Mouse (Mus musculus) adrenal gland, adult (tissue): ENCODE measurements around the gene Cnn3.

Source experiments
- DNase-seq, 2 experiments: peaks; one replicate each; pipeline ENCODE4 v3.0.0; 2022 to 2023; ENCODE audit warnings: low spot score in 1 of 2; ENCODE audit not compliant: inconsistent age in 2 of 2

Gene Cnn3

DNA sequence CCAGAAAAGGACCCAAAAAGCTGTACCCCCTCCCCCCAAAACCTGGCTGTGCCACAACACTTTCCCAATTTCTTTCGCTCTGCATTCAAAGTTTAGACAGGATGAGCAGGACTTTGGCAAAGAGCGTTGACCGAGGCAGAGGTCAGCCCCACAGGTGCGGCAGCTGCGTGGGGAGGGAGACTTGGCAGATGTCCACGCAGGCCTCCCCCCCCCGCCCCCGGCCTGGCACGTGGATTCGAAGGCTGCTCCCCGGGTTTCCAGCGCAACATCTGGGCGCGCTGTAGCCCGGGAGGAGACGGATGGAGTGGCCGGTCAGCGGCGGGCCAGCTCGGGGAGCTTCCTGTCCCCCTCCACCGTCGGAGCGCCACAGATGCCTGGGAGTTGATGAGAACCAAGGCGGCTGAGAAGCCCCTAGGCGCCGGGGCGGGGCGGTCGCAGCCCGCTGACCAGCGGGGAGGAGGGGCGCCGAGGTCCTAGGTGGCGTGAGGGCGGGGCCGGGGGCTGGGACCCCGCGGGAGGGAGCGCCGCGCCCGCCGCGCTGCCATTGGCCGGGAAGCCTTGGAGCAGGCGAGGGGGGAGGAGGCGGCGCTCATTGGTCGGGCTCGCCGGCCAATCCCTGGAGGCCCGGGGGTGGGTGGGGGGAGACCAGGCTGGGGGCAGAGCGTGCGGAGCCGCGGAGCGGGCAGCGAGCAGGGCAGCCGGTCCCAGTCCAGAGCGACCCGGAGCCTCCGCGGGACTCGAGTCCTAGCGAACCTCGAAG, at the start of gene Cnn3:
TSS of gene Cnn3 (plus strand) at position 637 of the 760 bp plus-strand sequence.
- peak; percentile 96 to 97 for DNase-seq

DNA sequence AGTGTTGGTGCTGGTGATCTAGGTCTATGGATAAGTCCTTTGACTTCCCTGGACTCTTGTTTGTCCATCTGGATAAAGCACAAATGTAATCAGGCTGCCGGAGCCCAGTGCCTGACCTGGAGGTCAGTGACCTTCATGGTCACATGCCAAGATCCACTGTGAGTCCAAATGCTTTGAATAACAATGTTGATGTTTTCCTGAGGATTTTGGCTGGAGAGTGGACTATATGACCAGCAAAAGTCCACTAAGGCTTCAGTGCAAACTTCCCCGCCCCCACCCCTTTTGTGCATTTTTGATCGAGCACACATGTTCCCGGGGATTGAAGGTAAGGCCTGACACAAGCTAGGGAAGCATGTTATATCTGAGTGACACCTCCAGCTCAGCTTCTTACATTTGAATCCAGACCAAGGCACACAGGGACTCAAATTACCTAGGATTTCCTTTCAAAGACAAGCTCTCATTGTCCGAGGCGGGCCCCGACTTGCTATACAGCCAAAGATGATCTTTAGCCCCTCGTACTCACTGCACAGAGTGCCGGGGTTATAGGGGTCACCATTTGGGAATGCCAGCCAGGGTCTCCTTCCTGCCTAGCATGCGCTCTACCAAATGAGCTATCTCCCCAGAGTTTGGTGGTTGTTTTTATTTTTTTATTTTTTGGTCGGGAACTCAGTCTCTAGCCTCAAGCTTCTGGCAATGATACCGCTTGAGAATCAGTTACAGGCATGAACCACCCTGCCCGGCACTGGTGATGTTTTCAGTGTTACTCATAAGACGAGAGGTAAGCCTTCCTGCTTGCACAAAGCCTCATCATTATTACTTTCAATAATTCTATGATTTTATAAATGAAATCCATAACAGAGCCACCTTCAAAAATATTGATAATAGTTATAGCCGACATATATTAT, 47.3 kb upstream of the Cnn3 start:
- peak; percentile 58 to 71 for DNase-seq

DNA sequence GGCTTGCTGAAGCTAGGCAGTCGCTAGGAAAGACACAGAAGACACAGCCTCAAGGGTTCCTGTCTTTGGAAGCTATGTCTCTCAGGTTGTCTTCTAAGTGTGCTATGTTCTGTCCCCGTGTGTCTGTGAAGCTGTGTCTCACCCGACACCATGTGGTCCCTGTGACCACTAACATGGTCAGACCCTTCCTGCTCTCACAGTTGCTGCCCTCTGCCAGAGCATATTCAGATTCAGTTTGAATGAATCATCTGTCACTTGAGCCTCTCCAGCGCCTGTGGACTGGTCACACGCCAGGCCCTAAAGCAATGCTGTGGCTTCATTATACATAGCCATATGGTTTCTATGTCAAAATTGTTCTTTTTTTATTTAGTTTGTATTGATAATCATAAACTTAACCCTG, 46.6 kb upstream of the Cnn3 start:
- DNase-seq, result no peak

DNA sequence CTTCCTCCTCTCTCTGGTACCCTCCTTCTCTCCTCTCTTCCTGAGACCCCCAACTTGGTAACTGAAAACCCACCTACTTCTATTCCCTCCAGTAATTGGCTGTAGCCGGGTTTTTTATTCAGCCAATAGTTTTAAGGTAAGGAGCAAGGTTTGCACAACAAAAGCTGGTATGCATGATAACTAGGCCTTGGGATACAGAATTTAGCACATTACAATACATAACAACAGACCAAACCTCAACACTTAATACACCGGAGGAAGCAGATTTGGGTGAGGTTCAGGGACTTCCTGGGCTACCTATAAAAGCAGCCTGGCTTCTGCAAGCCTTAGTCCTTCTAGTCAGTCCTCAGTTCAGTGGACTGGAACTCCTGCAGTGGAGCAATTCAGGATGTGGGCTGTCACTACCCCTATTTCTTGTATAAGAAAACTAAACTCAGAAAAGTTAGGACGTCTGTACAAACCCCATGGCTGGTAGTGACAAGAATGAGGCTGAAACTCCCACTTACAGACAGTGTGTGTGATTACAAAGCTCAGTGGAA, 38.8 kb upstream of the Cnn3 start:
- DNase-seq, result no peak

DNA sequence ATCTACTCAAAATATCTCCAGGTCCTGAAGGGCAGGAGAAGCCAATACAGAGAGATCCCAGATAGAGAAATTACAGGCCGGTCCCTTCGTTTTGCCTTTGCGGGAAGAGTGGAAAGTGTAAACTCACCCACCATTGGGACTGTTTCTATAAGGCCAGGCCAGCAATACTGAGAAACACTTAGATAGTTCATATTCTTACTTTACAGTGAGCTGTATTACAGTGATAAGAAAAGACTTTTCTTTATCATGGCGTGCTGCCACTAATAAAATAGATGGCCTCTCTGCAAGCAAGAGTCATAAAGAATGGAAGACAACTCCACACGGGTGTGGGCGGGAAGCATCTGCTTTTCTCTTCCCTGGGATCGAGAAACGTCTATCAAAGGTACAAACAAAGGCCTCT, 36.9 kb upstream of the Cnn3 start:
- DNase-seq, result no peak

DNA sequence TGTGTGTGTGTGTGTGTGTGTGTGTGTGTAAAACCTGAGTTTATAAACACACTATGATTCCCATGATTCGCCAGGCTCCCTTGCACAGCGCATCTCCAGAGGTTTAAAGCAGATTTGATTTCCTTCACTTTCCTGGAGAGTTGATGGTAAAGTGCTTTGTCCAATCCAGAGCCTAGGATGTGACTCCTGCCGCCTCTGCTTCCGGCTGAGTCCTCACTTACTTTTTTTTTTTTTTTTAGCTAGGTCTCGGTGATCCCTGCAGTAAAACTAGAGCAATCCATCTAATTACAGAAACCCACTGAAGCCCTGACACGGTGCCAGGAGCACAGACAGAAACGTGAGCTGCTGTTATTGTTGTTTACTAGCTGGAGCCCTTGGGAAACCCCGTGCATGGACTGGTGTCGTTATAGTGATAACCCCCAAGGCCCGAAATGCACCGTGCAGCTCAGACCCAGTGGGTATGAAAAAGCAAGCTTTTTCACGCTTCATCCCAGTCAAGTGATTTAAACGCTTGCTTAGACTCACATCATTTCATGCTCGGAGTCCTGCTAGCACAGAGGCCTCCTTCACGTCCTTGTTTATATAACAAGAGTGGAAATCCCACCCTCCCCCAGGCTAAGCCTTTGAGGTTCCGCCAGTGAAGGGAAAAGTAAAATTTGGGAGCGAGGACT, 36.3 kb upstream of the Cnn3 start:
- peak; percentile 50 to 80 for DNase-seq

DNA sequence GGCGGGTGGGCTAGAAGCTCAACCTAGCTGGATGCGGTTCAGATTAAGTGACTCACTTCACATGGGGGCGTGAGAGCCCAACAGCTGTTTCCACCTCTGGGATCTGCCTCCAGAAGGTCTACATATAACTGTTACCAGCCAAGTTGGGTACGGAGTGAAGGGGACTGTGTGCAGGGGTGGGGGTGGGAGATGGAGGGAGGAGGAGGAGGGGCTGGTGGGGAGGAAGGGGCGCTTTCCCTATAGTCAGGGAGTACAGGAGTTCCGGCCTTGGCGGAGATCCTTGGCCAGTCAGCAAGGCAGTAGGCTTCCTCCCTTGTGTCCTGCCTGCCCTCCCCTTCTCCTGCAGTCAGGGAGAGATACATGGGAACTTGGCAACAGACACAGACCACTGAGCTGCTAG, 35.6 kb upstream of the Cnn3 start:
- DNase-seq, result no peak

DNA sequence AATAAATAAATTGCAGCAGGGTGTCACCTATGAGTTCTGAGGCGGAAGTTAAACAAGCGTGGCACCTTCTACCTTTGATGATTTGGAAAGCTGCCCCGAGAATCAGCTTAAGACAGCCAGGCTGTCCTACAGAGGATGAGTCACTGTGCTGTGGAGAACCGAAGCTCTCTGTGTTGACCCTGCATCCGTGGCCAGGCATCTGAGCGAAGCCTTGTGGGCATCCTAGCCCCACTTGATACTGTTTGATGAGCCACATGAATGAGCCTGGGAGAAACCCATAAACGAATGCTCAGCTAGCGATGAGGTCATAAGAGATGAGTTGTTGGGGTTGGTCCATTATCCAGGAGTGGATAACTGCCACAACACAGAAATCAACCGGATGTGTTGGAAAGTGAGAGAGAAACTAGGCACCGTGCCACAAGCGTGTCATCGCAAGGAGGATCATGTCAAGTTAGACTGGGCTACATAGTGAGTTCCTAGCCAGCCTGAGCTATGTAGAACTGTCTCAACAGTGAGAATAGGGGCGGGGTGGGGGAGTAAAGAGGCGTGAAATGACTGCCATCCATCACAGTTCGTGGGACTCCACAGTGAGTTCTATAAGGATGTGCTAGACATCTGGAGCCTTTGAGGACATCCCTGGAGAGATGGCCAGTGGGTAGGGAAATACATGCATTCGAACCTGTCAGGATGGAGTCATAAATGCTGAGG, 30.6 kb upstream of the Cnn3 start:
- DNase-seq, result no peak

DNA sequence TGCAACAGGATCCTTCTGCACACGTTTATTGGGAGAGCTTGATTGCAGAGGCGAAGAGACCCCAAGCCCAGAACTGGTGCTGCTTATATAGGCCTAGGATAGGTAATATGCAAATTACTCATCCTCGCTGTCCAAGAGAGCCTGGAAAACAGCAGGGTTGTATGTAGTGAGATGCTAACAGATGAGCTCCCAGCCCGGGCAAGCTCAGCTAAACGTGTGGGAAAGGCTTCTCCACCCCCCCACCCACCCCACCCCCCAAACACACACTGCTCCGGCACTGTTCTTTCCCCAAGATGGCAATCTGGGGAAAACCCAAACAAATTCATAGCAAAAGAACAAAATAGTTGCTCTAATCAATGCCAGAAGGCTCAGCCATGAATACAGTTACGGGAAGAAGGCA, 29.7 kb upstream of the Cnn3 start:
- DNase-seq, result no peak

DNA sequence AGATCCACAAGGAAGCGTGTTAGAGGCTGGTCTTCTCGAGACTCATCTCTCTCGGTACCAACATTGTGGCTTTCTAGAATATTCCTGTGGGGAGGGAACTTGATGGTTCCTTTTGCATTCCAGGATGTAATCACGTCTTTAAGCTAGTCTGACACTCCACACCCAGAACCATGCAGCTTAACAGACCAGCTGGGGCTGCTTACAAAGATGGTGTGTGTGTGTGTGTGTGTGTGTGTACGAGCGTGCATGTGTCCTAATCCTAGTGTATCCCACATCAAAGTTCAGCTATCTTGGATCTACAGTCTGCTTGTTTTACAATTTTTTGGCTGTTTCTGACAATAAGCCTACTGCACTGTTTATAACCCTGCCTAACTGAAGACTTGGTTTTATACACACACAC, 29.3 kb upstream of the Cnn3 start:
- DNase-seq, result no peak

DNA sequence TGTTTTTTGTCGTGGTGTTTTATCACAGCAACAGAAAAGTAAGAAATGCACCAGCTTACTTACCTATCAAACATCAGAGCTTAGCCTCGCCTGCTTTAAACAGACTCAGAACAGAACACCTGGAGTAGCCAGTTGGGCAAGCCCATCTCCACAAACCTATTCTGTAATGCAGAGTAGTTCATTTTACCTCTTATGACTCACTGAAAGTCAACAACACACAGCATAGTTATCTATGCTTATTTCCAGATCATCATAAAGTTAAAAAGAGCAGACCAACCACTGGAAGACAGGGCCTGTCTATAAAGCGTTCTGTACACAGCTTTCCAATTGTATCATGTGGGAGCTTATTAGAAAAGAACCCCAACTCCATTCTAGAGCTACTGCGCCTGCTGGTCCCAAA, 24.9 kb upstream of the Cnn3 start:
- DNase-seq, result no peak

DNA sequence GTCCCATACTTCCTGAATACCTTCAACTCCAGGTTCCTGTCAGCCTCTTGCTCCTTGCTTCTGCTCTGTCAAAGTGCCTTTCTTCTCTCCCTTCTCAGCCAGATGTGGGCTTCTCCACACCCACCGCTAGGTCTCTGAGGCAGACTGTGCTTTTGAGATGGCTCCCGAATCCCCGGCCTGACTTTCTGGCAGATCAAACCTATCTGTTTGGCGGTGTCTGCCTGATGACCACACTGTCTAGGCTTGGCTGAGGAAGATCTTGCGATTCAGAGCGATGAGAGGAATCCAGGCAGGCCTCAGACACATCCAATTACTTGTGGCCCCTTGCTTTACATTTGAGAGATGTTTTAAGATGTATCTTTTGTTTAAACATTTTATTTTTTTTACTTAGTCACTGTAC, 24.2 kb upstream of the Cnn3 start:
- DNase-seq, result no peak

DNA sequence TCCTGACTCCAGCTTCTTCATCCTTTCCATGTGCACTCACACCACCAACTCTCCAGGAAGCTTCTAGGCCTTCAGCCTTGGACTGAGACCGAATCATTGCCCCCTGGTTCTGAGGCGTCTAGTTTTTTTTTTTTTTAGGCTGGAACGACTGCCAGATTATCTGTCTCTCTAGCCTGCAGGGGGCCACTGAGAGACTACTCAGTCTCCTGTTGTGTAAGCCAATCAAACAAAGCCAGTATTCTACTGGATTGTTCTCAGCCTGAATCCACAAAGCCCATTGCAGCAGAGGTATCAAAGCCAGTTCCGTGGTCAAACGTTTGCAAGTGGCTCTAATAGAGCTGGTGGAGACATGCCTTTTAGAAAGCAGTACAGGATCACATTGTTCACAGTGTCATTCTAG, 22.8 kb upstream of the Cnn3 start:
- DNase-seq, result no peak

DNA sequence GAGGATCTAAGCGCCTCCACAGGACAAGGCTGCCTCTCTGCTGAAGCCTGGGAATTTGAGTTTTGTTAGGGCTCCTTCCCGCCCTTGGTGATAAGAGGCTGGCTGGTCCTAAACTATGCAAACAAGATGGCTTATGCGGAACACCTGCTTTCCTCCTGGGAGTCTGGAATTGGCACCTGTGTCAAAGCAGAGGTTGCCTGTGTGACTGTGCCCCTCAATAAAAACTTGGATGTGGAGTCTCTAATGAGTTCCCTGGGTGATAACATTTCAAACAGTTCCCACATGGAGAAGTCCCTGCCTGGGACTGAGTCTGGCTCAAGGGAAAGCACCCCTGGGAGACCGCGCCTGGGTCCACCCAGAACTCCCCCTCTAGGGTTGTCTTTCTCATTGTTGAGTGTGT, 21.2 kb upstream of the Cnn3 start:
- DNase-seq, result no peak

DNA sequence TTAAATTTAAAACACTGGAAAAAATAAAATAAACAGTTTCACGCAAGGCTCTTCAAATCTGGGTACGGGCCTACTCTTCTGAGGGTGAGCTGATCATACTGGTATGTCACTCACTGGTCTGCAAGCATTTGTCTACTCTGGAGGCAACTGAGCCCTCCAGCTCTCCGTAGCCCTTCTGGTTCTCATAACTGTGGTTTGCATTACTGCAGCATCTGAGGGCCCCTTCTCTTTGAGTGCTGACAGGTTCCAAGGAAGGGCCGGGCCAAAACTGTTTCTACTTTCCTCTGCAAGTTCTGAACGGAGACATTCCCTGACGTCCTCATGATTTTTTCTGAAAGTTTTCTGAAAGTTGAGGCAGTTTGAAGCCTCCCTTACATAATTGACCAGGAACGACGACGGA, 18.9 kb upstream of the Cnn3 start:
- no peak for DNase-seq

DNA sequence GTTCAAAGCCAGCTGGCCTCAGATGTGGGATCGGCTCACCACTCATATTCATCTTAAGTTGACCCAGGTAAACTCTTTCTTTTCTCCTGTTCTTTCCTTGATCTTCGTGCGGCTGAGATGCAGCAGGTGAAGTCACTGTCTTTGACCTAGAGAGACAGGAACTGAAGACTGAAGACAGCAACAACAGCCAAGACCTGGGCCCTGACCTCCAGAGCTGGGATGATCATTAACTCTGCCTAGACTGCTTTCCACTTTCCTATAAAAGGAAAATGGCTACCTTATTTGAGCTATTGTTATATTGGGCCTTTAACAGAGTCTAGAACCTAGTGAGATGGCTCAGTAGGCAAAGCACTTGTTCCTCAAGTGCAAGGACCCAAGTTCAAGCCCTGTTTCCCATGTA, 17.9 kb upstream of the Cnn3 start:
- DNase-seq, result no peak

DNA sequence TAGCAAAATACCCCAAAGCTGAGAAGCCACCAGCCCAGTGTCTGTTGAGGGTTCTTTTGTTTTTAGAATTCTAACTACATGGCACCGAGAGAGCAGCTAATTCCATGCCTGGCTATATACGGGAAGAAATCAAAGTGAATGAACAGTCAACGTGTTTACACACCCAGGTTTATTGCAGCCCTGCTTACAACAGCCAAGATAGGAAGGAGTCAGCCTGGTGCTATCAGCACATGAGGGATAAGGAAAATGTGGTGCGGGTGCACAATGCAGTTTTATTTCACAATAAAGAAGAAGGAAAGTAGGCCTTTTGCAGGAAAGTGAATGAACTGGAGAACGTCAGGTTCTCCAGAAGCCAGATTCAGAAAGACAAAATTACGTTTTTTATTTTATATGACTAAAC, 14.8 kb upstream of the Cnn3 start:
- no peak for DNase-seq

DNA sequence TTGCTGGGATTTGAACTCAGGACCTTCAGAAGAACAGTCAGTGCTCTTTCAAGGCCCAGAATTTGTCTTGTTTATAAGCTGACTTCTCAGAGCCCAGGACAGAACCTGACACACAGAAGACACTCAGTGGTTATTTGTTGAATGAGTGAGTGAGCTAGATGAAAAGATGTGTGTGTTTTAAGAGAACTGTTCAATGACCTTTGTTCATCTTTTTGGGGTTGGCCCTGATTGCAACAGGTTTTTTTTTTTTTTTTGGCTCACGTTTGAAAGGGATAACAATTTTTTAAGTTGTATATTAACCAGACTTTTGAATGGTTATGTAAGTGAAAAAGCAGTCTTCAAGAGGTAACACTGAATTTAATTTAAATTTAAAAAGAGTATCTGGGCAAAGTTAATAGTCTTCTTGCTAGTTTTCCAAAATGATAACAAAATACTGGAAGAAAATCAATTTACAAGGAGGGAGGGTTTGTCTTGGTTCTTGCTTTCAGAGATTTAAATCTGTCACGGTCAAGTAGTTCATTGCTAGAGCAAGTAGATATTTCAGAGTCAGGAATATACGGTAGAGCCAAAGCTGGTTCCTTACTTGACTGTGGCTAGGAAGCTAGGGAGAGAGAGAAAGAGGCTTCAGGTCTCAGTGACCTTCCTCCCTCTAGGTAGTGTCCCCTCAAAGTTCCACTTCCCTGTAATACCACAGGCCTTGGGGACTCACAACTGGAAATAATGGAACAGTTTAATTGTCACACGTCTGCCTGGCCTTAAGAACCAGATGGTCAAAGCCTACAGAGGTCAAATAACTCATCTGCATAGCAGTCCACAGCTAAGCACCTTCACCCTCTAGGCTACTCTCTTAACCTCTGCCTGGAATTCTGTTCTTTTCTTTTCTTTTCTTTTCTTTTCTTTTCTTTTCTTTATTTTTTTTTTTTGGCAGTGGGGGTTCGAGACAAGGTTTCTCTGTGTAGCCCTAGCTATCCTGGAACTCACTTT, 9.8 kb upstream of the Cnn3 start:
- DNase-seq, result no peak

DNA sequence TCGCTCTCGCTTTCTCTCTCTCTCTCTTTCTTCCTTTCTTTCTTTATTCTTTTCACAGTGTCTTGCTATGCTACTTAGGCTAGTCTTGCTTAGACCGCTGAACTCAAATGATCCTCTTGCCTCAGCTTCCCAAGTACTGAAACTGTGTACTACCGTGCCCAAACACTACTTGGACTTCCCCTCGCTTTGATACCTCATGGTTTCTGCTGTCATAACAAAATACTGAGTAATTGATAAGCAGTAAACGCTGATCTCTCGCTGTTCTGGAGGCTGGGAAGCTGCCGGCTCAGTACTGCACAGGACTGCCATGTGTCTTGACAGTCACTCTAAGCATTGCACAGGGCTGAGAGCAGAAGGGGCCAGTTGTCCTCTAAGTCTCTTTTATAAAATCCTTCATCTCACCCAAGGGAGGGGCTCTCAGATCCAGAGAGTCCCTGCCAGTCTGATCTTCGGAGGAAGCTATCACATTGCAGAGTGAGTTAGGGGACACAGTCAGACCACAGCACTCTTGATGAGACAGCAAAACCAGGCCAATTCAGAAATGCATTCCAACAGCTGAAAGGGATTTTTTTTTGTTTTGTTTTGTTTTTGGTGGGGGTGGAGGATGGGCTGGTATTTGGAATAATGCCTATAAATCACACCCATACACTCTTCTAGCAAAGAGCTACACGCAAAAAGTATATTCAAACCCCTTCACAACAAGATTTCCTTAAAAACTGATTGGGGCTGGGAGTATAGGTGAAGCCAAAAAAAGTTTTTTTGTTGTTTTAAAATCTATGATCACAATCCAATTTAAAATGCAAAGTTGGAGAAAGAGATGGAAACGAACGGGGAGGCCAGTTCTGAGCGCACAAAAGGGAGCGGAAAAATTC, 8.7 kb upstream of the Cnn3 start:
- DNase-seq, result no peak
